Mouse (Mus musculus) Patski (cell line): ENCODE measurements around the gene Decr2. TPM values are rescaled to one million over a fixed set of nuclear protein-coding genes. Genes with fewer than 3 reads are reported as not detected.
"Not testable (repeated sequence)": the region's sequence is repeated elsewhere in the genome, so short reads cannot be mapped to it uniquely, and the experiment has no call there.

ENCODE experiments used
- ATAC-seq: fragments of 100-300 bp; one replicate; pipeline ENCODE4 v1.8.0; 2021
- CTCF ChIA-PET: fragments of 350-600 bp; sonication (Branson Sonifier 250); formaldehyde crosslinking; loops from one replicate; lab custom pipeline; 2022; ENCODE audit warnings: inconsistent platforms; lab: Charles Lee
- POLR2A ChIA-PET: fragments of 350-600 bp; sonication (Branson Sonifier 250); formaldehyde crosslinking; loops from one replicate; lab custom pipeline; 2022; ENCODE audit warnings: antibody characterized with exemption, inconsistent platforms; lab: Charles Lee
- DNase-seq: peaks from one replicate; pipeline ENCODE4 v3.0.0-alpha.2; 2011; ENCODE audit warnings: low read depth, low spot score
- H3K27me3 ChIP-seq: fragments of 371-371 bp; one replicate; pipeline ENCODE4 v1.5.1; 2021
- CTCF ChIP-seq: fragments of 100-300 bp; IDR thresholded peaks from one replicate; pipeline ENCODE4 v1.5.1; 2021
- in situ Hi-C: fragments of 300-500 bp; cut with MboI; formaldehyde crosslinking; loops from 3 replicates; pipeline ENCODE4 v1.11.1; 2018; ENCODE audit warnings: low pct_unique_long_range_greater_than_20kb, mixed read lengths
- polyA plus RNA-seq: library from polyadenylated mRNA; unstranded; gene quantifications from one replicate; pipeline ENCODE4 v1.2.3, GENCODE M21; 2021

The Decr2 gene
- polyA plus RNA-seq, 1 experiment from 2014 or later: 42.4 TPM

DNA sequence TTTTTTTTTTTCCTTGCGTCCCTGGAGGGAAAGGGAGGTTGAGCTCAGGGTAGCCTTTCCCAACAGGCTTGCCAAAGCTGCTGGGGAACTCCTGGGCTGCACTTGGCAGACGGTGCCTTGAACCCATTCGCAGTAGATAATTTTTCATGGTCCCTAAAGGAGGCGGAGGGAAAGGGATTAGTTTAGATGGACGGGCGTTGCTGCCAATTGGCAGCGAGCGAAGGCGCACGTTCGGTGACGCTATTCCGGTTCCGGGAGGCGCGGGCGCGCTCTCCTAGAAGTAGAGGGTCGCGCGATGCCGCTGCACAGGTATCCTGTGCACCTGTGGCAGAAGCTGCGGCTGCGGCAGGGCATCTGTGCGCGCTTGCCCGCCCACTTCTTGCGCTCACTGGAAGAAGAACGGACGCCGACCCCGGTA, 33.1 kb upstream of the Decr2 start, which contains the start of gene Mrpl28:
TSS of gene Mrpl28 (plus strand) at position 234 of the 418 bp plus-strand sequence.
- TF ChIP-seq CTCF: no peak
- POLR2A ChIA-PET: interaction anchor here (0.9 to 1.5 kb wide), 3 partner anchors 11 to 18 kb away, joined by 3 to 5 read pairs (median 3); no protein-coding TSS in a partner anchor
- CTCF ChIA-PET: no interaction called here
- DNase-seq: peak; percentile 83
- in situ Hi-C loops: loop anchor here (5.0 kb wide), 3 partner anchors 69 to 329 kb away; partner anchors contain the start of gene Fam234a
- ATAC-seq: peak; percentile 32
- H3K27me3 ChIP-seq: no peaks in the 10 kb centered on the region

DNA sequence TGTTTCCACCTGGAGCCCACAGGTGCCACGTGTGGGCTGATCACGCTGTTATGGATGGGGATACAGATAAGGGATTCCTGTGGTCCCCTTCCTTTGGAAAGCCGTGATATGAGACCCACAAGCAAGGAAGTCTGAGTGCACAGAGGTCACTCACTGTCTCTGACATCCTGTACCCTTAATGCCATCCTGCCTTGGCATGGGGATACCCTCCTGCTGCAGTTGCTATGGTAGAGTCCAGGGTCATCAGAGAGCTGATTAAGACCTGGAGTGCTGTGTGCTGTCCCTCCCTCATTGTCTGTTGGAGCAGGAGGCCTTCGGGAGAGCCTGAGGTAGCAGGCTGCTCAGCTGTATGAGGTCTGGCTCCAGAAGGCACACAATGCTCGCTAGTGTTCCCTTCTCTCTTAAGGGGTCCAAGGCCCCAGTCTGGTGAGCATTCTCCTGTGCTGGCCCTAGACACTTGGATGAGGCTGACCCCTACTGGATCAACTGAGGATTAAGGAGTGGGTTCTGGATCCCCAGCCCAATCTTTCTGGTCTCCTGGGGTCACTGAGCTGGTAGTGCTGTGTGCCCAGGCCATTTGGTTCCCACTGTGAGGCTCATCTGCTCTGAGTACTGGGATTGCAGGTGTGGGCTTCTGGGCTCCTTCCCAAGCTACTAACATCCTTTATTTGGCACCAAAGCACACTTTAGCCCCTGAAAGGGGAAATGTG, 32.4 kb upstream of the Decr2 start:
- no peak for TF ChIP-seq CTCF
- CTCF ChIA-PET: no interaction called here
- ATAC-seq: no peak
- in situ Hi-C loops: loop anchor here (5.0 kb wide), 3 partner anchors 70 to 330 kb away; partner anchors contain the start of gene Fam234a
- H3K27me3 ChIP-seq: no peaks in the 10 kb centered on the region
- no peak for DNase-seq
- POLR2A ChIA-PET: interaction anchor here (1.5 kb wide), 1 partner anchor 15 kb away, joined by 5 read pairs; no protein-coding TSS in a partner anchor

DNA sequence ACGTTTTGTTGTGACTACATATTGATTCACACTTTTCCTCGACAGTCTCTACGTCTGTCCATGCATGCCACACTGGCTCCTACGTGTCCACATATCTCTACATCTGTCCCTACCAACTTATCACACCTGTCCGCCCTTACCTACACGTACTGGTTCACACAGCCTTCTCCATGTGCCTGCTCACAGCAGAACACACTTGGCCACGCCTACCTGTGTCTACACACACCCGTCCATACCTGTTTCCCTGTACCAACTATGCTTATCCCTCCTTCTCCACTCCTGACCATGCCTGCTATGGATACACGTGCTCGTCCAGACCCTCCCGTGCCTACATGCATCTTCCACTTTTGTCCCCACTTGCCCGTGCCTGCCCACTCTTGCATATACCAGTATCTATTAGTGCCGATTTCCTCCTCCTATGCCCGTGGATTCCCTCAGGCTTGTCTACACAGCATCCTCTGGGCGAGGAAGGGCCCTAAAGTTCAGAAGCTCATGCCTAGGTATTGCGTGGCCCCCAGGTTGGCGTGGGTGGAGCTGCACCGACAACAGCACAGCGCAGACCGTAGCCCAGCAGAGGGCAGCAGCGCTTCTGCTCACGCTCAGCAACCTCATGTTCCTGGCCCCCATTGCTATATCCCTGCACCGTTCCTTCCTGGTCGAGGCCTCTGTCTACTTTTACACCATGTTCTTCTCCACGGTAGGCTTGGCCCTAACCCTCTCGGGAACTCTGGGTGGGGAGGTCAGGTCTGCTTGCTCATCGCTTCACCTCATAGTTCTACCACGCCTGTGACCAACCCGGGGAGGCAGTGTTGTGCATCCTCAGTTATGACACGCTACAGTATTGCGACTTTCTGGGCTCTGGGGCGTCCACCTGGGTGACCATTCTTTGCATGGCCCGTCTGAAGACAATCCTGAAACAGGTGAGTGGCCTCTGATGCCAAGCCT, 29.9 kb upstream of the Decr2 start:
- CTCF ChIA-PET: interaction anchor here (1.6 kb wide), 1 partner anchor 123 kb away, joined by 4 read pairs; no protein-coding TSS in a partner anchor
- H3K27me3 ChIP-seq: no peaks in the 10 kb centered on the region
- in situ Hi-C loops: loop anchor here (5.0 kb wide), 3 partner anchors 72 to 332 kb away; partner anchors contain the start of gene Fam234a
- no peak for DNase-seq
- ATAC-seq: peak; percentile 48
- no peak for TF ChIP-seq CTCF
- POLR2A ChIA-PET: interaction anchor here (0.6 kb wide), 1 partner anchor 76 kb away, joined by 3 read pairs; no protein-coding TSS in a partner anchor

DNA sequence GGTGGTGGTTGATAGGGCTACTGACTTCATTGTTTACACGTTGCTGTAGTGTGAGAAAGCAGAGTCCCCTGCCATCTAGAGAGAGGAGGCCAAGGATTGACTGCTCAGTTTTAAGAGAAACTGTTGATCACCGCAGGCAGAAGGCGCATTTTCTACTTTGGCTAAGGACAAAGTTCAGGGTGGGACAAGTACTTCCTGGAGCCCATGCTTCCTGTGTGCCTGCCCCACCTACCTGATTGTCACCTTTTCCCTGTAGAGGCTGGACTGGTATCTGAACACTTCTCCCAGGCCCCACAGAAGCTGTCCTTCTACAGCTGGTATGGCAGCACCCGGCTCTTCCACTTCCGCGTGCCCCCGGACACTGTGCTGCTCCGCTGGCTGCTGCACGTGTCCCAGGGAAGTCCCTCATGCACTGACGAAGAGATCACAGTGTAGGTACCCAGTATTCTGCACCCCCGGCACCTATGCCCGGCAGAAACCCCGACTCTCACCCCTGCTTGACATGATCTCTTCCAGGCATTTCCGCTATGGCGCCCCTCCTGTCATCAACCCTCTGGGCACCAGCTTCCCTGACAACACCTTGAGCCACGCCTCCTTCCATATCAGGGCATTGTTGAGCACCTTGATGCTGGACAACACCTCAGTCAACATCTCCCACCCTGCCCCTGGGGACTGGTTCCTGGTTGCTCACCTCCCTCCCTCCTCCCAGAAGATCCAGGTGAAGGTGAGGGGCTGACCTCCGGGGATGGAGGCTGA, 26.5 kb upstream of the Decr2 start:
- POLR2A ChIA-PET: no interaction called here
- no peak for TF ChIP-seq CTCF
- no peaks in the 10 kb centered on the region for H3K27me3 ChIP-seq
- CTCF ChIA-PET: interaction anchor here (1.3 kb wide), 1 partner anchor 127 kb away, joined by 4 read pairs; the partner anchor contains the start of gene Fam234a
- ATAC-seq (no peak), DNase-seq (no peak)
- in situ Hi-C loops: no loop called here

DNA sequence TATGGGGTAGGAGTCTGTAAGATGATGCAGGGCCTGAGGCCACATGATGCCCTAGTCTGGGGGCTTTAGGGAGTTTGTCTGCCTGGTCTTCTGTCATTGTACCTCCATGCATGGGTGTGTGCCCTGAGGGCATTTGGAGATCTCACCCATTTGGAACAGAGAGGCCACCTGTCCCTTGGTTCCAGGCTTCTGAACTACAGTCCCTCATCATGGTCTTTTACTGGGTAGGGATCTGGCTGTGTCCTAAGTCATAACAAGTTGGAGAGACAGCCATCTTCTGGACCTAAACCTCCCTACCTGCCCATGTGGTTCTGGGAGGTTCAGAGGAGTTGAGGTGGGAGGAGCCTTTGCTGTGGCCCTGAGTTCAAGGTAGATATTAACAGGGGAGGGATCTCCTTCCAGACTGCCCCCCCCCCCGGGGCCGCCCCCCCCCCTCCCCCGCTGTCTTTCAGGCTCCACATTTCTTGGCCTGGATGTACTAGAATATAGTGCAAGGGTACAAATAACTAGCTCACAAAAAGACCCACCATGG, 25.9 kb upstream of the Decr2 start:
- ChIA-PET CTCF (interaction anchor here (1.2 kb wide), 1 partner anchor 105 kb away, joined by 4 read pairs; no protein-coding TSS in a partner anchor), POLR2A (no interaction called here)
- no peak for DNase-seq
- no peak for ATAC-seq
- H3K27me3 ChIP-seq: no peaks in the 10 kb centered on the region
- TF ChIP-seq CTCF: no peak
- in situ Hi-C loops: no loop called here

DNA sequence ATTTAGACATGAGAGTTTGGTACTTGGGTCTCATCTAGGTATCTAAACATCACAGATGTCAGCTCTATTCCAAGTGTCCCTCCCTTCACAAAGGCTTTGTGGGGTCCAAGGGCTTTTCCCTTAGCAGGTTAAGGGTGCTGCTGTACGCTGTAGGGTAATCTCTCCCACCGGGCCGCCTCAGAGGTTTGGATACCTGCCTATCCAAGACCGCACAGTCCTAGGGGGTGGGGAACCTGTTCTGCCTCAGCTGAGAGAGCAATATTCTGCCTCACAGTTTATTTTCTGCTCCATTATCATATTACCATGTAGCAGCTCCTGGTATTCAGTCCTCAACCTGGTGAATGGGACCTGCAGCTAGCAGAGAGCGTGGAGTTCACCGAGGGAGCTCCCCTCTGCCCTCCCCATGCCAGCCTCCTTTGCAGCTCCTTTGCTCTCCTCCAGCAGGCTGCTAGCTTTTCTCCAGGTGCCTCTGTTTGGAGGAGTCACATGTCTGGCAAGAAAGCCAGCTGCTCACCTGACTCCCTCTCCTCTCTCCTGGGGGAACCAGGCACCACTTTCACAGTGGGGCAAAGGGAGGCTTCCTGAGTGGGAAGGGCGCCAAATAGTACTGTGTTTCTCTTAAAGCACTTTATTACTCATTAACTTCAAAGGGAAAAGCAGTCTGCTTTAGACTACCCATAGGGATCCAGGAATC, 25.2 kb upstream of the Decr2 start:
- no peak for TF ChIP-seq CTCF
- DNase-seq (no peak), ATAC-seq (no peak)
- in situ Hi-C loops: no loop called here
- CTCF ChIA-PET: interaction anchor here (1.1 to 1.2 kb wide), 2 partner anchors 10 to 106 kb away, joined by 3 to 4 read pairs; no protein-coding TSS in a partner anchor
- POLR2A ChIA-PET: no interaction called here
- no peaks in the 10 kb centered on the region for H3K27me3 ChIP-seq

DNA sequence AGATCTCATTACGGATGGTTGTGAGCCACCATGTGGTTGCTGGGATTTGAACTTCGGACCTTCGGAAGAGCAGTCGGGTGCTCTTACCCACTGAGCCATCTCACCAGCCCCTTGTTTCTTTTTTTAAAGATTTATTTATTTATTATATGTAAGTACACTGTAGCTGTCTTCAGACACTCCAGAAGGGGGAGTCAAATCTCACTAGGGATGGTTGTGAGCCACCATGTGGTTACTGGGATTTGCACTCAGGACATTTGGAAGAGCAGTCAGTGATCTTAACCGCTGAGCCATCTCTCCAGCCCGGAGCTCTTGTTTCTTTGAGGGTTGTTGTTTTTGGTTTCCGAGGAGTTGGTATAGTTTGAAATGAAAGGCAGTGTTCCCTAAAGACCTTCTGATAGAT, 24.3 kb upstream of the Decr2 start:
- H3K27me3 ChIP-seq, POLR2A ChIA-PET, DNase-seq, ATAC-seq, in situ Hi-C loops: not testable (repeated sequence)
- CTCF ChIA-PET: interaction anchor here (1.1 to 1.3 kb wide), 3 partner anchors 9 to 129 kb away, joined by 3 to 4 read pairs (median 4); partner anchors contain the start of gene Fam234a

DNA sequence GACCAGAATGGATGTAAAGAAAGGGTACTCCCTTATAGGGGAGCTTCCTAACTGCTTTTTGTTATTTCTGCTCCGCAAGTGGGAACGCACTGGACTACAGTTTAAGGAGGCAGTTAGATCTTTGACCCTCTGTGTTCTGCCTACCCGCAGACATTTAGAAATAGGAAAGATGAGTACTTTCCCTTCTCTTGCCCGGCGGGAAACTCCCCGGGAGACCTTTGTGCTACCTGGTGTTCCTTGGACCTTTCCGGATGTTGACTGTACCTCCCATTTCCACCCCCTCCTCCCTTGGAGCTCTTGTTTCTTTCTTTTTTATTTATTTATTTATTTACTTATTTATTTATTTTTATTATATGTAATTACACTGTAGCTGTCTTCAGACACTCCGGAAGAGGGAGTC, 23.9 kb upstream of the Decr2 start:
- in situ Hi-C loops: no loop called here
- ChIA-PET POLR2A (interaction anchor here (1.2 kb wide), 1 partner anchor 11 kb away, joined by 3 read pairs; no protein-coding TSS in a partner anchor), CTCF (interaction anchor here (1.3 to 1.9 kb wide), 2 partner anchors 105 to 129 kb away, joined by 4 read pairs; partner anchors contain the start of gene Fam234a)
- DNase-seq (no peak), ATAC-seq (no peak)
- TF ChIP-seq CTCF: no peak
- no peaks in the 10 kb centered on the region for H3K27me3 ChIP-seq
